Mouse (Mus musculus) liver, embryonic 13.5 days (tissue): ENCODE results near the gene Fxyd1. TPM values are rescaled to one million over a fixed set of nuclear protein-coding genes. Genes with fewer than 3 reads are reported as not detected.

Source experiments
- ATAC-seq: fragments of 200-750 bp; cut with Nextera tagmentation; 2 replicates; pipeline ENCODE4 v1.8.0; 2017; ENCODE audit warnings: low read depth, mild to moderate bottlenecking, moderate number of reproducible peaks, moderate library complexity
- DNase-seq: peaks from one replicate; pipeline ENCODE4 v3.0.0; 2022
- H3K27ac ChIP-seq: fragments of 300-500 bp; sonication (generic); 2 replicates; pipeline ENCODE4 v1.5.1; 2015; ENCODE audit warnings: moderate library complexity, mild to moderate bottlenecking, inconsistent platforms
- H3K27me3 ChIP-seq: fragments of 300-500 bp; sonication (generic); 2 replicates; pipeline ENCODE4 v1.6.1; 2015; ENCODE audit warnings: mild to moderate bottlenecking, inconsistent platforms
- H3K36me3 ChIP-seq: fragments of 300-500 bp; sonication (generic); 2 replicates; pipeline ENCODE4 v1.6.1; 2015; ENCODE audit warnings: mild to moderate bottlenecking, inconsistent platforms
- H3K4me1 ChIP-seq: fragments of 300-500 bp; sonication (generic); replicated peaks from 2 replicates; pipeline ENCODE4 v1.6.1; 2015; ENCODE audit warnings: inconsistent platforms
- H3K4me2 ChIP-seq: fragments of 300-500 bp; sonication (generic); 2 replicates; pipeline ENCODE4 v1.6.1; 2015; ENCODE audit warnings: inconsistent platforms, mild to moderate bottlenecking, moderate library complexity
- H3K4me3 ChIP-seq: fragments of 300-500 bp; sonication (generic); replicated peaks from 2 replicates; pipeline ENCODE4 v1.5.1; 2015; ENCODE audit warnings: mild to moderate bottlenecking, inconsistent platforms
- H3K9ac ChIP-seq: fragments of 300-500 bp; sonication (generic); 2 replicates; pipeline ENCODE4 v1.6.1; 2015; ENCODE audit warnings: mild to moderate bottlenecking, inconsistent platforms
- H3K9me3 ChIP-seq: fragments of 300-500 bp; sonication (generic); replicated peaks from 2 replicates; pipeline ENCODE4 v1.6.1; 2016; ENCODE audit warnings: inconsistent platforms
- WGBS: fragments of 180-500 bp; shearing (Covaris S2); methylation state at CpG from one replicate; pipeline ENCODE4 v1.1.7; 2015; ENCODE audit not compliant: insufficient replicate concordance; 5-methylcytosine and 5-hydroxymethylcytosine counted together
- polyA plus RNA-seq: library from polyadenylated mRNA; unstranded; fragments of >200 nt; fragmentation: Nextera tagmentation; extraction: Ambion mirVana; gene quantifications from 2 replicates; pipeline ENCODE4 v1.2.1, GENCODE M21; 2015

The Fxyd1 gene
- polyA plus RNA-seq, 1 experiment from 2014 or later, result 41.1 TPM

GRCm38 (mm10) chr7:31050921-31051320, 6.1 kb downstream of the Fxyd1 start:
- Histone ChIP-seq H3K36me3 (no peaks in the 10 kb centered on the region), H3K27me3 (peaks cover 57% of the 10 kb centered on the region), H3K4me3 (no peak overlapping the region), H3K4me2 (no peak overlapping the region), H3K9me3 (no peaks in the 10 kb centered on the region), H3K9ac (no peak overlapping the region), H3K4me1 (peaks cover 35% of the 10 kb centered on the region), H3K27ac (no peak overlapping the region)
- DNase-seq (no peak), ATAC-seq (no peak)
- WGBS, result 6% methylated on average over 9 of the region's 9 CpGs

- H3K27me3 ChIP-seq, result peaks cover 57% of the 10 kb centered on the region
Observed at GRCm38 (mm10) chr7:31050487-31050886, 6.5 kb downstream of the Fxyd1 start.

GRCm38 (mm10) chr7:31049846-31050281, 7.1 kb downstream of the Fxyd1 start:
- WGBS, result 6% methylated on average over 13 of the region's 15 CpGs
- Histone ChIP-seq H3K4me3 (no peak overlapping the region), H3K4me1 (peaks cover 34% of the 10 kb centered on the region), H3K36me3 (no peaks in the 10 kb centered on the region), H3K27ac (no peak overlapping the region), H3K9ac (no peak overlapping the region), H3K9me3 (no peaks in the 10 kb centered on the region), H3K27me3 (peaks cover 57% of the 10 kb centered on the region), H3K4me2 (no peak overlapping the region)
- DNase-seq (no peak), ATAC-seq (no peak)

More at GRCm38 (mm10) chr7:31050487-31050886, 6.5 kb downstream of the Fxyd1 start:
- H3K36me3 ChIP-seq, result no peaks in the 10 kb centered on the region
- DNase-seq (no peak), ATAC-seq (no peak)
- H3K4me1 ChIP-seq, result peaks cover 35% of the 10 kb centered on the region
- H3K4me3 ChIP-seq, result no peak overlapping the region
- H3K9me3 ChIP-seq, result no peaks in the 10 kb centered on the region
- no peak overlapping the region for H3K27ac ChIP-seq
- H3K9ac ChIP-seq, result no peak overlapping the region
- H3K4me2 ChIP-seq, result no peak overlapping the region
- WGBS, result 1% methylated on average over 6 of the region's 6 CpGs

- DNase-seq (no peak), ATAC-seq (no peak)
- no peaks in the 10 kb centered on the region for H3K9me3 ChIP-seq
- H3K4me3 ChIP-seq, result no peak overlapping the region
- H3K9ac ChIP-seq, result no peak overlapping the region
- H3K27me3 ChIP-seq, result peaks cover 60% of the 10 kb centered on the region
- 18% methylated on average over 5 of the region's 5 CpGs for WGBS
- H3K4me2 ChIP-seq, result no peak overlapping the region
- H3K4me1 ChIP-seq, result peaks cover 30% of the 10 kb centered on the region
- H3K27ac ChIP-seq, result no peak overlapping the region
- H3K36me3 ChIP-seq, result no peaks in the 10 kb centered on the region
Observed at GRCm38 (mm10) chr7:31049135-31049845, 7.7 kb downstream of the Fxyd1 start.

GRCm38 (mm10) chr7:31042431-31042910, 14.5 kb downstream of the Fxyd1 start, which contains the start of gene Fxyd5:
Gene Fxyd5, minus strand, starts transcription at chr7:31042481.
- Histone ChIP-seq H3K4me1 (no peaks in the 10 kb centered on the region; the same call in none of the 2 replicates), H3K9ac (0 out of 2 replicates have a peak within 1 kb of the TSS, but pooled peaks have one; percentile 29), H3K4me2 (peak within 1 kb of the TSS; percentile 50), H3K4me3 (peak within 1 kb of the TSS; percentile 38), H3K36me3 (no peaks in the 10 kb centered on the region), H3K27me3 (peaks cover 44% of the 10 kb centered on the region), H3K9me3 (no peaks in the 10 kb centered on the region), H3K27ac (no peak within 1 kb of the TSS)
- 39% methylated on average over 10 of the region's 10 CpGs for WGBS
- ATAC-seq (no peak), DNase-seq (no peak)

GRCm38 (mm10) chr7:31041662-31042315, 15.2 kb downstream of the Fxyd1 start:
- Histone ChIP-seq H3K27ac (no peak overlapping the region), H3K9ac (0 out of 2 replicates have a peak overlapping the region, but pooled peaks have one; percentile 29), H3K27me3 (peaks cover 38% of the 10 kb centered on the region), H3K36me3 (no peaks in the 10 kb centered on the region), H3K4me2 (peak overlapping the region; percentile 50), H3K4me1 (no peaks in the 10 kb centered on the region; the same call in none of the 2 replicates), H3K4me3 (peak overlapping the region; percentile 38), H3K9me3 (no peaks in the 10 kb centered on the region)
- ATAC-seq (no peak), DNase-seq (no peak)
- 2% methylated on average over 28 of the region's 28 CpGs for WGBS

- Histone ChIP-seq H3K27ac (no peak overlapping the region), H3K27me3 (peaks cover 38% of the 10 kb centered on the region), H3K36me3 (no peaks in the 10 kb centered on the region), H3K9me3 (no peaks in the 10 kb centered on the region), H3K4me1 (no peaks in the 10 kb centered on the region; the same call in none of the 2 replicates), H3K4me3 (peak overlapping the region; percentile 38; the same call in 1 of the 2 replicates), H3K4me2 (peak overlapping the region; percentile 50), H3K9ac (no peak overlapping the region)
- DNase-seq (no peak), ATAC-seq (no peak)
- 20% methylated on average over 8 of the region's 8 CpGs for WGBS
Observed at GRCm38 (mm10) chr7:31041023-31041407, 16.0 kb downstream of the Fxyd1 start.

GRCm38 (mm10) chr7:31040281-31041022, 16.5 kb downstream of the Fxyd1 start:
- H3K36me3 ChIP-seq, result no peaks in the 10 kb centered on the region
- H3K4me3 ChIP-seq, result 0 out of 2 replicates have a peak overlapping the region, but pooled peaks have one; percentile 38
- ATAC-seq (no peak), DNase-seq (no peak)
- H3K9me3 ChIP-seq, result no peaks in the 10 kb centered on the region
- H3K9ac ChIP-seq, result no peak overlapping the region
- H3K4me1 ChIP-seq, result peaks cover under 1% of the 10 kb centered on the region
- H3K4me2 ChIP-seq, result peak overlapping the region; percentile 50; the same call in 1 of the 2 replicates
- peaks cover 38% of the 10 kb centered on the region for H3K27me3 ChIP-seq
- 36% methylated on average over 12 of the region's 12 CpGs for WGBS
- H3K27ac ChIP-seq, result no peak overlapping the region

GRCm38 (mm10) chr7:31039011-31039410, 18.0 kb downstream of the Fxyd1 start:
- no peak overlapping the region for H3K27ac ChIP-seq
- no peak for ATAC-seq
- H3K4me1 ChIP-seq, result peaks cover 13% of the 10 kb centered on the region
- H3K4me2 ChIP-seq, result no peak overlapping the region
- 76% methylated on average over 4 of the region's 4 CpGs for WGBS
- DNase-seq, result no peak
- H3K4me3 ChIP-seq, result no peak overlapping the region
- H3K9ac ChIP-seq, result no peak overlapping the region
- H3K9me3 ChIP-seq, result no peaks in the 10 kb centered on the region
- H3K36me3 ChIP-seq, result no peaks in the 10 kb centered on the region
- peaks cover 33% of the 10 kb centered on the region for H3K27me3 ChIP-seq

GRCm38 (mm10) chr7:31037675-31038074, 19.3 kb downstream of the Fxyd1 start:
- no peak for DNase-seq
- Histone ChIP-seq H3K4me1 (peaks cover 23% of the 10 kb centered on the region), H3K9ac (no peak overlapping the region), H3K4me3 (no peak overlapping the region), H3K4me2 (no peak overlapping the region), H3K9me3 (no peaks in the 10 kb centered on the region), H3K27ac (no peak overlapping the region), H3K36me3 (no peaks in the 10 kb centered on the region), H3K27me3 (peaks cover 26% of the 10 kb centered on the region)
- no peak for ATAC-seq
- WGBS, result 9% methylated on average over 2 of the region's 2 CpGs

- peaks cover 23% of the 10 kb centered on the region for H3K4me1 ChIP-seq
- whole genome bisulfite sequencing, result 61% methylated on average over 7 of the region's 7 CpGs
- peaks cover 19% of the 10 kb centered on the region for H3K27me3 ChIP-seq
- DNase-seq, result no peak
- no peak overlapping the region for H3K27ac ChIP-seq
- H3K36me3 ChIP-seq, result no peaks in the 10 kb centered on the region
- no peak for ATAC-seq
- H3K9me3 ChIP-seq, result no peaks in the 10 kb centered on the region
- H3K4me2 ChIP-seq, result no peak overlapping the region
- H3K9ac ChIP-seq, result no peak overlapping the region
- no peak overlapping the region for H3K4me3 ChIP-seq
Observed at GRCm38 (mm10) chr7:31036917-31037316, 20.1 kb downstream of the Fxyd1 start.
